Mouse (Mus musculus): ENCODE measurements around the gene Afg3l1. TPM values are rescaled to one million over a fixed set of nuclear protein-coding genes. Genes with fewer than 3 reads are reported as not detected.
A peak's percentile ranks its signal among the peaks of the same experiment; 100 is the strongest.
"Not testable (repeated sequence)": the region's sequence is repeated elsewhere in the genome, so short reads cannot be mapped to it uniquely, and the experiment has no call there.

Afg3l1 gene
- polyA plus RNA-seq, 1 experiment from 2014 or later, result 64.7 TPM

GRCm38 (mm10) chr8:123443576-123443921, 34.2 kb upstream of the Afg3l1 start:
- no peaks in the 10 kb centered on the region for H3K27me3 ChIP-seq
- H3K9ac ChIP-seq, result peak overlapping the region; percentile 67
- H3K4me1 ChIP-seq, result peaks cover 10% of the 10 kb centered on the region; the same call in 1 of the 2 replicates
- 0 out of 2 replicates have a peak, but pooled peaks cover 9% of the 10 kb centered on the region for H3K36me3 ChIP-seq
- H3K4me3 ChIP-seq, result peak overlapping the region; percentile 55
- H3K9me3 ChIP-seq (replicated peaks), result no peaks in the 10 kb centered on the region
- 36% methylated on average over 4 of the region's 4 CpGs for WGBS
- no peak for ATAC-seq (ENCODE audit: low FRiP score)
- peak overlapping the region; percentile 70; the same call in 1 of the 2 replicates for H3K27ac ChIP-seq
- H3K4me2 ChIP-seq (replicated peaks), result peak overlapping the region; percentile 62

GRCm38 (mm10) chr8:123444131-123444530, 33.6 kb upstream of the Afg3l1 start:
- no peak for ATAC-seq (ENCODE audit: low FRiP score)
- Histone ChIP-seq H3K36me3 (peaks cover 15% of the 10 kb centered on the region), H3K9ac (no peak overlapping the region), H3K4me2 (replicated peaks) (peak overlapping the region; percentile 62), H3K4me3 (0 out of 2 replicates have a peak overlapping the region, but pooled peaks have one; percentile 55), H3K27me3 (no peaks in the 10 kb centered on the region), H3K9me3 (replicated peaks) (no peaks in the 10 kb centered on the region), H3K4me1 (peaks cover 10% of the 10 kb centered on the region; the same call in 1 of the 2 replicates), H3K27ac (no peak overlapping the region)
- WGBS, result 87% methylated on average over 6 of the region's 6 CpGs

DNA sequence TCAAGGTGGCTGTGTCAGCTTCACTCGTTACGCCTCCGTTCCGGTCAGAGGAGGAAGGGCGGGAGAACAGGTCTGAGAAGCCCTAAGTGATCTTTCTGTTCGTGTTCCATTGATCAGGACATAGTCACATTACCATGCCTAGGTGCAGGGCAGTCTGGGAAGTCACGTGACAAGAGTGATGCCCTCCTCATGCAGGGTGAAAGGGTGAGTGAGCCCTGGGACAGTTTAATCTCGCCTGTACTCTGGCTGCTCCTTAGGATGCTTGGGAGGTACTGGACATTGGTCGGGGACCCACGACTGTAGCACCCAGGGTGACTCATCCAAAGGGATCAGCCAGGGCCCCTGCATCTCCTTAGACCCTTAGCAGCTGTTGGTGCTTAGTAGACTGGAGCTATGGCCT, 31.7 kb upstream of the Afg3l1 start:
- Histone ChIP-seq H3K4me1 (peaks cover 10% of the 10 kb centered on the region; the same call in 1 of the 2 replicates), H3K27ac (no peak overlapping the region), H3K36me3 (peaks cover 27% of the 10 kb centered on the region), H3K4me3 (no peak overlapping the region), H3K4me2 (replicated peaks) (no peak overlapping the region), H3K9ac (no peak overlapping the region), H3K27me3 (no peaks in the 10 kb centered on the region), H3K9me3 (replicated peaks) (no peaks in the 10 kb centered on the region)
- WGBS, result 87% methylated on average over 10 of the region's 10 CpGs
- ATAC-seq (ENCODE audit: low FRiP score), result no peak

DNA sequence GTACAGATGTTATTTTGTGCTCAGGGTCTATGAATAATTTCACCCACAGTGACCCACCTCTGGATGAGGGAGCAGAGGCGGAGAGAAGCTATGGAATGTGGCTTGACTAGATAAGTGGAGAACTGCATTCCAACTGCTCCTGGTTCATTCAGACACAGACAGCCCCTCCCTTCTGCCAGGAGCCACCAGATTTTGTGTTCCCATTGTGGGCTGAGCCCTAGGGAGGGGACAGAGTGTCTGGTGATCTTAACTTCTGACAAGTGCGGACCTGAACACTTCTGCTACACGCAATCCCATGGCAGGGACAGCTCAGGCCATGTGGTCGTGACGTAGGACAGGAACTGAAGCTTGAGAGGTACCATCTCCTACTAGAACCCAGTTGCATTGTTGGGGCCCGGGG, 30.9 kb upstream of the Afg3l1 start:
- no peaks in the 10 kb centered on the region for H3K27me3 ChIP-seq
- H3K27ac ChIP-seq, result no peak overlapping the region
- peaks cover 31% of the 10 kb centered on the region for H3K36me3 ChIP-seq
- ATAC-seq (ENCODE audit: low FRiP score), result no peak
- peaks cover 10% of the 10 kb centered on the region; the same call in 1 of the 2 replicates for H3K4me1 ChIP-seq
- no peak overlapping the region for H3K4me3 ChIP-seq
- H3K9me3 ChIP-seq (replicated peaks), result no peaks in the 10 kb centered on the region
- H3K9ac ChIP-seq, result no peak overlapping the region
- H3K4me2 ChIP-seq (replicated peaks), result no peak overlapping the region
- 89% methylated on average over 6 of the region's 6 CpGs for WGBS

GRCm38 (mm10) chr8:123450783-123451182, 26.9 kb upstream of the Afg3l1 start:
- H3K4me3 ChIP-seq, result no peak overlapping the region
- 92% methylated on average over 5 of the region's 5 CpGs for WGBS
- ATAC-seq (ENCODE audit: low FRiP score), result no peak
- H3K27me3 ChIP-seq, result no peaks in the 10 kb centered on the region
- no peak overlapping the region for H3K27ac ChIP-seq
- no peak overlapping the region for H3K4me2 ChIP-seq (replicated peaks)
- H3K4me1 ChIP-seq, result no peaks in the 10 kb centered on the region
- no peaks in the 10 kb centered on the region for H3K9me3 ChIP-seq (replicated peaks)
- H3K36me3 ChIP-seq, result peaks cover 66% of the 10 kb centered on the region
- H3K9ac ChIP-seq, result no peak overlapping the region

DNA sequence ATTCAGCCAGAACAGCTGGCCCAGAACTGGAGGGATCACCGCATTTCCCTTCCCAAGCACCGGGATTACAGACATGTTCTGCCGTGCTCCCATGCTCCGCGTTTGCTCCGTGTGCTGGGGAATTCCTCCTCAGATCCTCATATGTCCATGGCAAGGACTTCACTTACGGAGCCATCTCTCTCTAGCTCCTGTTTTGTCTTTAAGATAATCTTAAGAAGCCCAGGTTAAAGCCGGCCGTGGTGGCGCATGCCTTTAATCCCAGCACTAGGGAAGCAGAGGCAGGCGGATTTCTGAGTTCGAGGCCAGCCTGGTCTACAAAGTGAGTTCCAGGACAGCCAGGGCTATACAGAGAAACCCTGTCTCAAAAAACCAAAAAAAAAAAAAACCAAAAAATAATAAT, 26.0 kb upstream of the Afg3l1 start:
- not testable (repeated sequence) for H3K9me3 ChIP-seq (replicated peaks); H3K4me3 ChIP-seq; H3K27ac ChIP-seq; ATAC-seq (ENCODE audit: low FRiP score); H3K27me3 ChIP-seq; H3K4me2 ChIP-seq (replicated peaks); H3K9ac ChIP-seq; H3K4me1 ChIP-seq
- 97% methylated on average over 12 of the region's 12 CpGs for WGBS
- H3K36me3 ChIP-seq, result peaks cover 72% of the 10 kb centered on the region

DNA sequence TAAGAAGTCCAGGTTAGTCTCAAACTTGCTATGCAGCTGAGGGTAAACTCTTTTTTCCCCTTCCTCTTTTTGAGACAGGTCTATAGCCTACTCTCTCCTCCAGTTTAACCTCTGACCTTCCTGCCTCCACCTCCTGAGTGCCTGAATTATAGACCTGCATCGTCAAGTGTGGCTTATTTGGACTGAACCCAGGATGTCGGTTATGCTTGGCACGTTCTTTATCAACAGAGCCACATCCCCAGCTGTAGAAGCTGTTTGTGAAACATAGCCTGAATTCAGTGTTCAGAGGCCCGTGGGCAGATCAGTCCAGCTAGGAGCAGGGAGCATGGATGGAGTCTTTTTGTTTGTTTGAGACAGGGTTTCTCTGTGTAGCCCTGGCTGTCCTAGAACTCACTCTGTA, 25.6 kb upstream of the Afg3l1 start:
- peaks cover 76% of the 10 kb centered on the region for H3K36me3 ChIP-seq

GRCm38 (mm10) chr8:123453291-123453690, 24.4 kb upstream of the Afg3l1 start:
- H3K27ac ChIP-seq, result no peak overlapping the region
- 82% methylated on average over 7 of the region's 7 CpGs for WGBS
- H3K4me1 ChIP-seq, result no peaks in the 10 kb centered on the region
- ATAC-seq (ENCODE audit: low FRiP score), result no peak
- no peak overlapping the region for H3K9ac ChIP-seq
- H3K27me3 ChIP-seq, result no peaks in the 10 kb centered on the region
- H3K4me3 ChIP-seq, result no peak overlapping the region
- H3K4me2 ChIP-seq (replicated peaks), result no peak overlapping the region
- peaks cover 82% of the 10 kb centered on the region for H3K36me3 ChIP-seq
- H3K9me3 ChIP-seq (replicated peaks), result no peaks in the 10 kb centered on the region

More for the DNA sequence above, 25.6 kb upstream of the Afg3l1 start:
- Histone ChIP-seq H3K27me3 (no peaks in the 10 kb centered on the region), H3K4me1 (no peaks in the 10 kb centered on the region), H3K4me2 (replicated peaks) (no peak overlapping the region), H3K27ac (no peak overlapping the region), H3K9me3 (replicated peaks) (no peaks in the 10 kb centered on the region), H3K9ac (no peak overlapping the region), H3K4me3 (no peak overlapping the region)
- no peak for ATAC-seq (ENCODE audit: low FRiP score)
- WGBS, result 91% methylated on average over 4 of the region's 4 CpGs

GRCm38 (mm10) chr8:123453951-123454350, 23.8 kb upstream of the Afg3l1 start:
- Histone ChIP-seq H3K9ac (no peak overlapping the region), H3K36me3 (peaks cover 82% of the 10 kb centered on the region), H3K9me3 (replicated peaks) (no peaks in the 10 kb centered on the region), H3K27me3 (no peaks in the 10 kb centered on the region), H3K4me1 (no peaks in the 10 kb centered on the region), H3K27ac (no peak overlapping the region), H3K4me3 (no peak overlapping the region), H3K4me2 (replicated peaks) (no peak overlapping the region)
- ATAC-seq (ENCODE audit: low FRiP score), result no peak
- 82% methylated on average over 5 of the region's 5 CpGs for WGBS

DNA sequence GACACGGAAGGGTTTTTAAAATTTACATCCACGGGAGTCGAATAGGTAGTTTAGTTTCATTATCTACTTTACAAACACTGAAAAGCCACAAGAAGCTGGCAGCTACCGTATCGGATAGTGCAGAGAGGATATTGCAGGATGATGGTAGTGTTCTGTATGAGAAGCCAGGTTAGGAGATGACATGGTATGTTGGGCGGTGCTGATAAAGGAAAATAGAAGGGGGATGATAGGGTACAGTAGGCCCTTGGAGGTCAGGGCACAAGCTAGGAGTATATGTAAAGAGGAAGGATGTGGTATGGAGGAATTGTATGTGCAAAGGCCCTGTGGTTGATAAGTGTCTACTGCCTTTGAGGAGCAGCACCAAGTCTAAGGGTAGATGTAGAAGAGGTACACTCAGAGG, 23.1 kb upstream of the Afg3l1 start:
- Histone ChIP-seq H3K9ac (no peak overlapping the region), H3K4me3 (no peak overlapping the region), H3K27ac (no peak overlapping the region), H3K36me3 (peaks cover 82% of the 10 kb centered on the region), H3K4me2 (replicated peaks) (no peak overlapping the region), H3K4me1 (no peaks in the 10 kb centered on the region), H3K9me3 (replicated peaks) (no peaks in the 10 kb centered on the region), H3K27me3 (no peaks in the 10 kb centered on the region)
- ATAC-seq (ENCODE audit: low FRiP score), result no peak
- WGBS, result 90% methylated on average over 6 of the region's 6 CpGs

DNA sequence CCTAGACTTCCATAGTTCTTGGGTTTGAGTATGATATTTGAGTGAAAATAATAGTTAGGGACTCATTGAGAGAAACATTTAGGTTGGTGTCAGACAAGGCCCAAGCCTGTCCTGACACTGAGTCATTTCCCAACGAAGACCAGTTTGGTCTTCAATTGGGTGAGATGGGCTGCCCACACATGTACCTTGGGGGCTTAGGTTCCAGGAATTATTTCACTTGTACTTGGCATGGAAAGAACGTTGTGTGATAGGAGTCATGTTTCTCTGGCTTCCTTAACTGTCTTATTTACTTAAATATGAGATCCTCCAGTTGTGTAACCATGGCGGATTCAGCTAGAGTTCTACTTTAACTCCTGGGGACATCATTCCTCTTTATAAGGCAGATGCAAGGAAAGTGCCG, 14.1 kb upstream of the Afg3l1 start:
- H3K4me3 ChIP-seq, result no peak overlapping the region
- H3K9me3 ChIP-seq (replicated peaks), result no peaks in the 10 kb centered on the region
- H3K27ac ChIP-seq, result no peak overlapping the region
- 92% methylated on average over 4 of the region's 4 CpGs for WGBS
- no peak overlapping the region for H3K9ac ChIP-seq
- ATAC-seq (ENCODE audit: low FRiP score), result no peak
- no peaks in the 10 kb centered on the region for H3K4me1 ChIP-seq
- H3K27me3 ChIP-seq, result no peaks in the 10 kb centered on the region
- no peak overlapping the region for H3K4me2 ChIP-seq (replicated peaks)
- peaks cover 50% of the 10 kb centered on the region for H3K36me3 ChIP-seq

DNA sequence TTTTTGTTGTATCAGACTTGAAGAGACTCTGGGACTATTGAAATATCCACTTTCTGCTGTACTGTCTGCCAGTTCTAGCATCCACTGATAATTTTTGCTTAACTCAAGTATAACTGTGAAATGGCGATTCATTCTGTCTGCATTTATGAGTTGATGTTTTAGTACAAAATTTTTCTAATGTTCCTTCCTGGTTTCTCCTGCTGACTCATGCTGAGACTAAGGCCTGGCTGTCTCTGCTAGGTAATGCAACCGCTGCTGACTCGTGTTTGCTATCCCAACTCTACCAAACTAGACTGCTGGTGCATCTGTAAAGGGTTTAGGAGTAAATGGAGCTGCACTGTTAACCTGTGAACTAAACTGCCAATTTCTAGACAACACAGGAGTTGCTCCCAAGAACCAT, 10.2 kb upstream of the Afg3l1 start:
- no peak overlapping the region for H3K9ac ChIP-seq
- H3K27me3 ChIP-seq, result peaks cover 5% of the 10 kb centered on the region; the same call in 1 of the 2 replicates
- H3K4me2 ChIP-seq (replicated peaks), result no peak overlapping the region
- peaks cover 12% of the 10 kb centered on the region for H3K36me3 ChIP-seq
- ATAC-seq (ENCODE audit: low FRiP score), result no peak
- H3K9me3 ChIP-seq (replicated peaks), result no peaks in the 10 kb centered on the region
- H3K27ac ChIP-seq, result no peak overlapping the region
- no peaks in the 10 kb centered on the region for H3K4me1 ChIP-seq
- 77% methylated on average over 3 of the region's 3 CpGs for WGBS
- H3K4me3 ChIP-seq, result no peak overlapping the region

DNA sequence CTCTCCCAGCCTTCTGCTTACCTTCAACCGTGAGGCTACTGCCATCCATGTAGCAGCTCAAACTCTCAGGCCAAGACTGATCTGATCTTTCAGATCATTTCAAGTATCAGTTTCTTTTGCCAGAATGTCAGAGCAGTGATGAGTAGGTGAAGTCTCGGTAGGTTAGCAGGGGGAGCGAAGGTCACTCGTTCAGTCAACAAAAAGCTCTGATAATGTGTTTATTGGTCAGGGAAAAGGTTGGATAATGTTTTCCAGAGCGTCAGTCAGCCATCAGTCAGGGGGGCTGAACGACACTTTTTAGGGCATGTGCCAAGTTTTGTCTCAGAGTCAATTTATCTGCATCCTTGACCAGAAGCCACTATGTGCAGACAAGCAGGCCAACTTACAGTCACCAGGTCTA, 4.7 kb upstream of the Afg3l1 start:
- not testable (repeated sequence) for H3K4me1 ChIP-seq, H3K9ac ChIP-seq
- 76% methylated on average over 6 of the region's 6 CpGs for WGBS

More for the DNA sequence above, 4.7 kb upstream of the Afg3l1 start:
- not testable (repeated sequence) for H3K36me3 ChIP-seq; H3K27me3 ChIP-seq; H3K4me3 ChIP-seq; ATAC-seq (ENCODE audit: low FRiP score); H3K4me2 ChIP-seq (replicated peaks); H3K27ac ChIP-seq; H3K9me3 ChIP-seq (replicated peaks)
